Mouse (Mus musculus) kidney, embryonic 14.5 days (tissue): ENCODE results near the gene Gm8994. TPM values are rescaled to one million over a fixed set of nuclear protein-coding genes. Genes with fewer than 3 reads are reported as not detected.
"Not testable (repeated sequence)": the region's sequence is repeated elsewhere in the genome, so short reads cannot be mapped to it uniquely, and the experiment has no call there.

Experiments
- ATAC-seq: fragments of 200-750 bp; cut with Nextera tagmentation; 2 replicates; pipeline ENCODE4 v1.8.0; 2017; ENCODE audit warnings: moderate number of reproducible peaks, mild to moderate bottlenecking, moderate TSS enrichment, moderate library complexity; ENCODE audit not compliant: low FRiP score, low TSS enrichment
- H3K27ac ChIP-seq: fragments of 300-500 bp; sonication (generic); 2 replicates; pipeline ENCODE4 v1.5.1; 2014; ENCODE audit warnings: low read depth, mild to moderate bottlenecking, low read length, moderate library complexity, mixed read lengths
- H3K27me3 ChIP-seq: fragments of 300-500 bp; sonication (generic); 2 replicates; pipeline ENCODE4 v1.6.1; 2014; ENCODE audit warnings: mild to moderate bottlenecking, low read length; ENCODE audit not compliant: control insufficient read depth, insufficient read depth
- H3K36me3 ChIP-seq: fragments of 300-500 bp; sonication (generic); 2 replicates; pipeline ENCODE4 v1.6.1; 2014; ENCODE audit warnings: low read length, mixed read lengths; ENCODE audit not compliant: control insufficient read depth, insufficient read depth
- H3K4me1 ChIP-seq: fragments of 300-500 bp; sonication (generic); 2 replicates; pipeline ENCODE4 v1.6.1; 2014; ENCODE audit warnings: low read length, mixed read lengths; ENCODE audit not compliant: control insufficient read depth, insufficient read depth
- H3K4me2 ChIP-seq: fragments of 300-500 bp; sonication (generic); replicated peaks from 2 replicates; pipeline ENCODE4 v1.6.1; 2014; ENCODE audit warnings: low read depth, mild to moderate bottlenecking, low read length
- H3K4me3 ChIP-seq: fragments of 300-500 bp; sonication (generic); 2 replicates; pipeline ENCODE4 v1.5.1; 2014; ENCODE audit warnings: mild to moderate bottlenecking, low read length
- H3K9ac ChIP-seq: fragments of 300-500 bp; sonication (generic); 2 replicates; pipeline ENCODE4 v1.6.1; 2014; ENCODE audit warnings: low read depth, mild to moderate bottlenecking, low read length, moderate library complexity
- H3K9me3 ChIP-seq: fragments of 300-500 bp; sonication (generic); 2 replicates; pipeline ENCODE4 v1.6.1; 2016; ENCODE audit warnings: low read length; ENCODE audit not compliant: control insufficient read depth
- WGBS: fragments of 180-500 bp; shearing (Covaris S2); extraction: QIAGEN DNeasy Blood & Tissue Kit; methylation state at CpG from one replicate; pipeline ENCODE4 v1.1.7; 2014; 5-methylcytosine and 5-hydroxymethylcytosine counted together
- polyA plus RNA-seq: library from polyadenylated mRNA; unstranded; fragments of >200 nt; fragmentation: Nextera tagmentation; extraction: Ambion mirVana; gene quantifications from 2 replicates; pipeline ENCODE4 v1.2.1, GENCODE M21; 2014

The Gm8994 gene
- polyA plus RNA-seq, result not detected in 2 replicates

- not testable (repeated sequence) for H3K27me3 ChIP-seq, H3K9ac ChIP-seq, H3K36me3 ChIP-seq, H3K9me3 ChIP-seq, H3K4me1 ChIP-seq, H3K27ac ChIP-seq, H3K4me2 ChIP-seq, H3K4me3 ChIP-seq, ATAC-seq
- 89% methylated on average over 4 of the region's 4 CpGs for WGBS
These were observed at the start of gene Gm8994 for GRCm38 (mm10) chr6:136327239-136327638. Gm8994 (plus strand) TSS chr6:136327539.

DNA sequence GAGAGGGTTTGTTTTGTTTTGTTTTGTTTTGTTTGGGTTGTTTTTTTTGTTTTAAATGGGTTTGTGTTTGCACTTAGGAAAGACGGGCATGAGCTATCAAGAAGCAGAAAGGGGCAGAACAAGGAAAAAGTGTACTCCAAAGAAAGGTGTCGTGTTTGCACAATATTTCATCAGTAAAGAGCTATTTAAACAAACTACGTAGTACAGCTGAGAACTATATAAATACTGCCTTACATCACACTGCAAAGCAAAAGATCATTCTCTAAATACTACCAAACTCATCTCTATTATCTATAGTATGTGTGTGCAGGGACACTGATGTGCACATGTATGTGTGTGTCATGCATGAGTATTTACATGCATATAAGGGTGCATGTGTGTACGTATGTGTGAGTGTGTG lies 49.7 kb upstream of the Gm8994 start:
- Histone ChIP-seq H3K4me2 (no peak overlapping the region), H3K27ac (no peak overlapping the region), H3K36me3 (no peaks in the 10 kb centered on the region), H3K27me3 (no peaks in the 10 kb centered on the region), H3K4me3 (no peak overlapping the region), H3K9me3 (no peaks in the 10 kb centered on the region), H3K4me1 (no peaks in the 10 kb centered on the region), H3K9ac (no peak overlapping the region)
- WGBS, result 45% methylated on average over 4 of the region's 4 CpGs
- no peak for ATAC-seq

GRCm38 (mm10) chr6:136284565-136284964 lies 42.8 kb upstream of the Gm8994 start:
- Histone ChIP-seq H3K27ac (no peak overlapping the region), H3K9me3 (no peaks in the 10 kb centered on the region), H3K27me3 (no peaks in the 10 kb centered on the region), H3K36me3 (no peaks in the 10 kb centered on the region), H3K4me3 (no peak overlapping the region), H3K9ac (no peak overlapping the region), H3K4me1 (no peaks in the 10 kb centered on the region), H3K4me2 (no peak overlapping the region)
- no peak for ATAC-seq
- WGBS, result 85% methylated on average over 8 of the region's 8 CpGs

GRCm38 (mm10) chr6:136286180-136286579 lies 41.2 kb upstream of the Gm8994 start:
- Histone ChIP-seq H3K4me3 (no peak overlapping the region), H3K9me3 (no peaks in the 10 kb centered on the region), H3K4me2 (no peak overlapping the region), H3K36me3 (no peaks in the 10 kb centered on the region), H3K4me1 (no peaks in the 10 kb centered on the region), H3K27me3 (no peaks in the 10 kb centered on the region), H3K27ac (no peak overlapping the region), H3K9ac (no peak overlapping the region)
- no peak for ATAC-seq
- WGBS, result 66% methylated on average over 11 of the region's 11 CpGs

DNA sequence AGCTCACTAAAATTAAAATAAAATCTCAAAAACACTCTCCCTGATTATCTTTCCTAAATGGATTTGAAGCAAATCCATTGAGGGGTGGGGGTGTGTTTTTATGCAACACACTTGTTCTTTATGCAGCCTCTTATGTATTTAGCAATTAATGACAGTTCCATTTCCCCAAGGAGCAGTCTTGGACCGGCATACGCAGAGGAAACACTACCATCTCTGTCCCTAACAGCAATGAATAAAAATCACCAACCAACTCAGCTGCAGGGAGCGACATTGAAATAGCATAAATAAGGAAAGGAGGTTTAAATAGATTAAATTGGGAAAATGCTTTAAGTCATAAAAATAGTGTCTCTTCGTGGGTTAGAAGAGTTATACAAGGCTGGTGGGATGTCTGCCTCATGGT lies 40.8 kb upstream of the Gm8994 start:
- no peak overlapping the region for H3K4me2 ChIP-seq
- no peak overlapping the region for H3K9ac ChIP-seq
- H3K27me3 ChIP-seq, result no peaks in the 10 kb centered on the region
- WGBS, result 85% methylated on average over 4 of the region's 4 CpGs
- no peak overlapping the region for H3K27ac ChIP-seq
- no peaks in the 10 kb centered on the region for H3K9me3 ChIP-seq
- no peaks in the 10 kb centered on the region for H3K4me1 ChIP-seq
- H3K4me3 ChIP-seq, result no peak overlapping the region
- no peaks in the 10 kb centered on the region for H3K36me3 ChIP-seq
- ATAC-seq, result no peak

DNA sequence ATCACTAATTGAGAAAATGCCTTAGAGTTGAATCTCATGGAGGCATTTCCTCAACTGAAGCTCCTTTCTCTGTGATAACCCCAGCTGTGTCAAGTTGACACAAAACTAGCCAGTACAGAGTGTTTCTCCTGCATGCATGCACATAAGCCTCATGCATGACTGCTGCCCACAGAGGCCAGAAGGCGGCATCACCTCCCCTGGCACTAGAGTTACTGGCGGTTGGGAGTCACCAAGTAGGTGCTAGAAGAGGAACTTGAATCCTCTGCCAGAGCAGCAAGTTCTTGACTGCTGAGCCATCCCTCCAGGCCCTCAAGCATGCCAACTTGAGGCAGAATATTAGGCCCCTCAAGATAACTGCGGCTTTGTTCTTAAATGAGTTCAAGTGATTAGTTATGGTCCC lies 35.9 kb upstream of the Gm8994 start:
- ATAC-seq, result no peak
- no peak overlapping the region for H3K4me3 ChIP-seq
- H3K36me3 ChIP-seq, result no peaks in the 10 kb centered on the region
- H3K4me2 ChIP-seq, result no peak overlapping the region
- no peaks in the 10 kb centered on the region for H3K4me1 ChIP-seq
- 0 out of 2 replicates have a peak, but pooled peaks cover 2% of the 10 kb centered on the region for H3K27me3 ChIP-seq
- H3K9me3 ChIP-seq, result peaks cover 3% of the 10 kb centered on the region; the same call in 1 of the 2 replicates
- no peak overlapping the region for H3K9ac ChIP-seq
- WGBS, result 81% methylated on average over 3 of the region's 3 CpGs
- H3K27ac ChIP-seq, result no peak overlapping the region

GRCm38 (mm10) chr6:136291951-136292714 lies 35.2 kb upstream of the Gm8994 start:
- 0 out of 2 replicates have a peak, but pooled peaks have one; percentile 49 for ATAC-seq
- H3K9me3 ChIP-seq, result peaks cover 3% of the 10 kb centered on the region; the same call in 1 of the 2 replicates
- no peaks in the 10 kb centered on the region for H3K4me1 ChIP-seq
- H3K27me3 ChIP-seq, result 0 out of 2 replicates have a peak, but pooled peaks cover 2% of the 10 kb centered on the region
- H3K36me3 ChIP-seq, result no peaks in the 10 kb centered on the region
- no peak overlapping the region for H3K4me3 ChIP-seq
- WGBS, result 39% methylated on average over 11 of the region's 11 CpGs
- H3K27ac ChIP-seq, result no peak overlapping the region
- H3K4me2 ChIP-seq, result no peak overlapping the region
- H3K9ac ChIP-seq, result no peak overlapping the region

DNA sequence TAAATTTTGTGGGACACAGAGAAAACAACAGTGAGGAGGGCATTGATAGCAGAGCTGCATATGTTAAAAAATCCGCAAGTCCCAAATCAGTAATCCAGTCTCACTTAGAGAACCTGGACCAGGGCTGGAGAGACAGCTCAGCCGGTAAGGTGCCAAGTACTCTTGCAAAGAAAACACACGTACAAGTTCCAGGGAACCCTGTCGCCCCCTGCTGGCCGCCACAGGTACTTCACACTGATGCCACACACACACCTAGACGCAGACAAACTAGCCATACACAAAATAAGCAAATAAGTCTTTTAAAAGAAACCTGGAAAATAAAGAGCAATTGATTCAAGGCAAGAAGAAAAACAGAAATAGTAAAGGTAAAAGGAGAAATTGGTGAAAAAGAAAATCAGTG lies 33.6 kb upstream of the Gm8994 start:
- 0 out of 2 replicates have a peak, but pooled peaks cover 2% of the 10 kb centered on the region for H3K27me3 ChIP-seq
- no peak overlapping the region for H3K27ac ChIP-seq
- no peaks in the 10 kb centered on the region for H3K4me1 ChIP-seq
- H3K4me2 ChIP-seq, result no peak overlapping the region
- H3K4me3 ChIP-seq, result no peak overlapping the region
- no peak overlapping the region for H3K9ac ChIP-seq
- H3K9me3 ChIP-seq, result peaks cover 3% of the 10 kb centered on the region; the same call in 1 of the 2 replicates
- ATAC-seq, result no peak
- no peaks in the 10 kb centered on the region for H3K36me3 ChIP-seq
- WGBS, result 90% methylated on average over 6 of the region's 6 CpGs

DNA sequence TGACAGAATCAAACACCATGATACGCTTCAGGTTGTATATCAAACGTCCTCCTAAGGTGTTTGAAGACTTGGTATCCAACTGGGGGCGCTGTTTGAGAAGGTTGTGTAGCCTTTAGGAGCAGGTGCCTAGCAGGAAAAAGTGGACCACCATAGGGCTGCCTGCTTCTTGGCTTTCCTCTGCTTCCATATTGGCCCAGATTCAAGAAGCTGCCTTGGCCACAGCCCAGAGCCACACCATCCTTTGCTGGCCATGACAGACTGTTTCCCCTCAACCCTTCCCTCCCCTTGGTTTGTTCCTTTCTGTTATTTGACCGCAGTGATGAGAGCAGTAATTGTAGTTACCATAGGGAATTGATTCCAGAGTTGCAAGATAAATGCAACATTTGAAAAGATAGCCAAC lies 31.5 kb upstream of the Gm8994 start:
- H3K9me3 ChIP-seq, result peaks cover 3% of the 10 kb centered on the region; the same call in 1 of the 2 replicates
- H3K36me3 ChIP-seq, result no peaks in the 10 kb centered on the region
- ATAC-seq, result 0 out of 2 replicates have a peak, but pooled peaks have one; percentile 57
- no peak overlapping the region for H3K27ac ChIP-seq
- H3K4me3 ChIP-seq, result no peak overlapping the region
- WGBS, result 65% methylated on average over 4 of the region's 4 CpGs
- no peaks in the 10 kb centered on the region for H3K4me1 ChIP-seq
- no peak overlapping the region for H3K9ac ChIP-seq
- no peak overlapping the region for H3K4me2 ChIP-seq
- 0 out of 2 replicates have a peak, but pooled peaks cover 5% of the 10 kb centered on the region for H3K27me3 ChIP-seq
